ENCODE assay signal across 29 mouse cellular contexts in the genomic region with DNA sequence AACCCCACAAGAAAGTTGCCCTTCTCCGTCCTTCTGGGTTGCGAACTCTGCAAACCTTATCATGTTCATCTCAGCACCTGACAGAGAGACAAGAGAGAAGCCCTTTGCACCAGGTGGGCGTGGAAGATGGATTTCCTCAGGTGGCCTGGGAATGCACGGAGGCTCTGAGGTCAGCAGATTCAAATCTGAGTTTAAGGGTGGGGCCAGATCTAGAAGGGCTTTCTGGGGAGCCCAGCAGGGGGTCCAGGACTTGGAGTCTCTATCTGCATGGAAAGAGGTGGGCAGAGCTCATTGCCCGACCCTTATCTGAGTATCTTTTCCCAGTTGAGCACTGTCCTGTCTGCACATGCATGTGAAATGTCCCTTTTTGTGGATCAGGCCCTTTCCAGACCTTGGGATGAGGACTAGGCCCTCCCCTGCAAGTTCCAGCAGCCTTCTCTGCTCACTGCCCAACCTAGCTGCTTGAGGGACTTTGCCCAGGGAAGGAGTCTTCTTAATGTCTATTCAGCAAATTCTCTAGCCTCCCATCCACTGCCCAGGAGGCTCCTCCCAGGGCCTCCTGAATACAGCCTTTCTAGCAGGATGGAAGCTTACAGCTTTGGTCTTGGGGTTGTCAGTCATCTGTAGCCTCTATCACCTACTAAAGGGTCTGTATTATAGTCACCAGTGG. TPM values are rescaled to one million over a fixed set of nuclear protein-coding genes. Genes with fewer than 3 reads are reported as not detected.
DNase-seq lines count a peak whose midpoint lies in the region; ATAC-seq and TF ChIP-seq lines count a peak whose summit lies in the region.
"Had no signal": no experiment of that assay in that cellular context is flagged by ENCODE, and none has a peak within 500 bp of the region (broad histone marks: within the 10 kb centered on the region; RNA-seq: fewer than 3 reads in every experiment).

No protein-coding gene starts in this region.

- no peaks in the 10 kb centered on the region for H3K9me3 ChIP-seq in intestine, embryonic 15.5 days
- H3K9me3 ChIP-seq in forebrain, embryonic 13.5 days (replicated peaks), result no peaks in the 10 kb centered on the region
- no peaks in the 10 kb centered on the region for H3K9me3 ChIP-seq in forebrain, embryonic 11.5 days (ENCODE audit: control insufficient read depth, low read length)
- H3K9me3 ChIP-seq: embryonic facial prominence, embryonic 12.5 days; heart, embryonic 13.5 days had no signal

- no peak overlapping the region for H3K4me3 ChIP-seq in intestine, embryonic 15.5 days (replicated peaks)
- no peak overlapping the region for H3K4me3 ChIP-seq in kidney, adult 2 months (ENCODE audit: insufficient read depth, low read depth, low read length)
- no peak overlapping the region for H3K4me3 ChIP-seq in forebrain, embryonic 13.5 days
- H3K4me3 ChIP-seq in forebrain, embryonic 11.5 days (ENCODE audit: low read depth, low read length), result no peak overlapping the region
- H3K4me3 ChIP-seq: embryonic facial prominence, embryonic 12.5 days; heart, adult 2 months; heart, embryonic 13.5 days had no signal

- TF ChIP-seq POLR2A in kidney, adult 2 months (IDR thresholded peaks at IDR 0.05; ENCODE audit: low read depth, low read length), result no peak

- H3K4me1 ChIP-seq in intestine, embryonic 15.5 days (replicated peaks), result peaks cover 6% of the 10 kb centered on the region
- peaks cover 12% of the 10 kb centered on the region for H3K4me1 ChIP-seq in kidney, adult 2 months (ENCODE audit: control insufficient read depth, insufficient read depth, low read length)
- no peaks in the 10 kb centered on the region for H3K4me1 ChIP-seq in forebrain, embryonic 13.5 days
- H3K4me1 ChIP-seq in forebrain, embryonic 11.5 days (replicated peaks; ENCODE audit: control insufficient read depth, insufficient read depth, low read length), result no peaks in the 10 kb centered on the region
- H3K4me1 ChIP-seq: embryonic facial prominence, embryonic 12.5 days; heart, embryonic 13.5 days had no signal

- H3K27ac ChIP-seq in intestine, embryonic 15.5 days, result peak overlapping the region; percentile 66
- peak overlapping the region; percentile 54 for H3K27ac ChIP-seq in kidney, adult 2 months (ENCODE audit: insufficient read depth, low read depth, low read length)
- no peak overlapping the region for H3K27ac ChIP-seq in forebrain, embryonic 13.5 days
- no peak overlapping the region for H3K27ac ChIP-seq in forebrain, embryonic 11.5 days (ENCODE audit: low read depth, low read length)
- H3K27ac ChIP-seq: embryonic facial prominence, embryonic 12.5 days; heart, adult 2 months; heart, embryonic 13.5 days; macrophage had no signal

- ATAC-seq in intestine, embryonic 15.5 days, result peak; percentile 71
- no peak for ATAC-seq in forebrain, embryonic 13.5 days
- no peak for ATAC-seq in forebrain, embryonic 11.5 days (replicated peaks; ENCODE audit: low FRiP score)
- ATAC-seq: forebrain, embryonic 14.5 days; midbrain, embryonic 16.5 days had no signal

- no peaks in the 10 kb centered on the region for H3K36me3 ChIP-seq in intestine, embryonic 15.5 days
- H3K36me3 ChIP-seq in kidney, adult 2 months (ENCODE audit: control insufficient read depth, insufficient read depth, low read length), result no peaks in the 10 kb centered on the region
- H3K36me3 ChIP-seq in forebrain, embryonic 13.5 days (ENCODE audit: poor library complexity, severe bottlenecking), result no peaks in the 10 kb centered on the region
- no peaks in the 10 kb centered on the region for H3K36me3 ChIP-seq in forebrain, embryonic 11.5 days (ENCODE audit: control insufficient read depth, insufficient read depth, low read length)
- H3K36me3 ChIP-seq: embryonic facial prominence, embryonic 12.5 days; heart, embryonic 13.5 days had no signal

- 0 out of 2 replicates have a peak, but pooled peaks cover 6% of the 10 kb centered on the region for H3K27me3 ChIP-seq in intestine, embryonic 15.5 days (replicated peaks)
- H3K27me3 ChIP-seq in kidney, adult 2 months (replicated peaks; ENCODE audit: control insufficient read depth, insufficient read depth, low read length), result no peaks in the 10 kb centered on the region
- peaks cover 33% of the 10 kb centered on the region for H3K27me3 ChIP-seq in forebrain, embryonic 13.5 days
- H3K27me3 ChIP-seq in forebrain, embryonic 11.5 days (ENCODE audit: control insufficient read depth, insufficient read depth, low read length), result no peaks in the 10 kb centered on the region

- H3K9ac ChIP-seq in intestine, embryonic 15.5 days, result no peak overlapping the region
- no peak overlapping the region for H3K9ac ChIP-seq in forebrain, embryonic 13.5 days
- no peak overlapping the region for H3K9ac ChIP-seq in forebrain, embryonic 11.5 days (ENCODE audit: low read length)
- H3K9ac ChIP-seq: embryonic facial prominence, embryonic 12.5 days; heart, embryonic 13.5 days had no signal

- TF ChIP-seq CTCF in kidney, adult 2 months (conservative IDR thresholded peaks at IDR 0.05; ENCODE audit: insufficient read depth, insufficient read length, low read depth, low read length), result no peak

- WGBS in intestine, embryonic 15.5 days, result 52% methylated on average over 5 of the region's 5 CpGs
- 52% methylated on average over 5 of the region's 5 CpGs for whole genome bisulfite sequencing in kidney, adult 2 months
- 78% methylated on average over 5 of the region's 5 CpGs for WGBS in forebrain, embryonic 13.5 days
- WGBS in forebrain, embryonic 11.5 days, result 83% methylated on average over 5 of the region's 5 CpGs

- peak; percentile 86 for DNase-seq in kidney, adult 2 months
- DNase-seq in kidney, postnatal 10 days, result peak; percentile 50
- peak; percentile 92 for DNase-seq in yolk sac, embryonic 10.5 days (ENCODE audit: low spot score)
- DNase-seq in retina, postnatal 1 day, result no peak
- no peak for DNase-seq in forebrain, embryonic 11.5 days (ENCODE audit: low spot score)
- DNase-seq: adrenal gland, adult 8-10 months; B cell, adult 2 months; cerebellum, adult 18-20 months; cerebellum, postnatal 14 days; gastrocnemius, postnatal 25 days; heart, adult 2 months; heart, postnatal 14 days; right cerebral cortex, adult 18-20 months; right cerebral cortex, postnatal 4 days had no signal

- peak overlapping the region; percentile 41 for H3K4me2 ChIP-seq in intestine, embryonic 15.5 days (replicated peaks)
- no peak overlapping the region for H3K4me2 ChIP-seq in forebrain, embryonic 13.5 days
- H3K4me2 ChIP-seq in forebrain, embryonic 11.5 days (ENCODE audit: low read depth, low read length, severe bottlenecking), result no peak overlapping the region
- H3K4me2 ChIP-seq: embryonic facial prominence, embryonic 12.5 days; heart, embryonic 13.5 days had no signal

RNA-seq across cellular contexts. Expression of a gene that starts 0.5 kb away (rescaled TPM):
- 5.0 and 5.6 TPM in 2 replicates for polyA plus RNA-seq in intestine, embryonic 15.5 days (2015; fragmentation: Nextera tagmentation; extraction: Ambion mirVana)
- 240 and 299 TPM in 2 replicates for polyA plus RNA-seq in kidney, adult 2 months (2012; rRNA removed)
- polyA plus RNA-seq in forebrain, embryonic 13.5 days (2015; fragmentation: Nextera tagmentation; extraction: Ambion mirVana), result not detected in 2 replicates
- polyA plus RNA-seq in forebrain, embryonic 11.5 days (2014; fragmentation: Nextera tagmentation; extraction: Ambion mirVana), result not detected in 2 replicates
- polyA plus RNA-seq: activated CD4-positive, CD25-positive, alpha-beta regulatory T cell, adult 4 months; embryonic facial prominence, embryonic 12.5 days; forebrain, embryonic 14.5 days; heart, adult 2 months; heart, embryonic 13.5 days; hindbrain, embryonic 11.5 days; limb, embryonic 11.5 days; liver, adult 2 months; lung, embryonic 16.5 days; macrophage; midbrain, embryonic 16.5 days; neural tube, embryonic 14.5 days; thymus, postnatal 0 days had no signal

RNA-seq across cellular contexts. Expression of a gene that starts 1.9 kb away (rescaled TPM):
- polyA plus RNA-seq in intestine, embryonic 15.5 days (2015; fragmentation: Nextera tagmentation; extraction: Ambion mirVana), result 0.14 and 0.29 TPM in 2 replicates
- polyA plus RNA-seq in kidney, adult 2 months (2012; rRNA removed), result 0.06 and 0.12 TPM in 2 replicates
- not detected in 2 replicates for polyA plus RNA-seq in forebrain, embryonic 13.5 days (2015; fragmentation: Nextera tagmentation; extraction: Ambion mirVana)
- polyA plus RNA-seq in forebrain, embryonic 11.5 days (2014; fragmentation: Nextera tagmentation; extraction: Ambion mirVana), result not detected in 2 replicates
- polyA plus RNA-seq: activated CD4-positive, CD25-positive, alpha-beta regulatory T cell, adult 4 months; embryonic facial prominence, embryonic 12.5 days; forebrain, embryonic 14.5 days; heart, adult 2 months; heart, embryonic 13.5 days; hindbrain, embryonic 11.5 days; limb, embryonic 11.5 days; liver, adult 2 months; liver, embryonic 16.5 days; lung, embryonic 16.5 days; macrophage; midbrain, embryonic 16.5 days; neural tube, embryonic 14.5 days; thymus, postnatal 0 days had no signal

RNA-seq across cellular contexts. Expression of a gene that starts 7.4 kb away (rescaled TPM):
- polyA plus RNA-seq in intestine, embryonic 15.5 days (2015; fragmentation: Nextera tagmentation; extraction: Ambion mirVana), result 19.0 and 24.8 TPM in 2 replicates
- polyA plus RNA-seq in kidney, adult 2 months (2012; rRNA removed), result 49.1 and 57.9 TPM in 2 replicates
- polyA plus RNA-seq in forebrain, embryonic 13.5 days (2015; fragmentation: Nextera tagmentation; extraction: Ambion mirVana), result 43.1 and 43.2 TPM in 2 replicates
- 33.0 and 37.6 TPM in 2 replicates for polyA plus RNA-seq in forebrain, embryonic 11.5 days (2014; fragmentation: Nextera tagmentation; extraction: Ambion mirVana)
- polyA plus RNA-seq: macrophage had no signal

RNA-seq across cellular contexts. Expression of a gene that starts 7.6 kb away (rescaled TPM):
- 1.4 and 2.3 TPM in 2 replicates for polyA plus RNA-seq in intestine, embryonic 15.5 days (2015; fragmentation: Nextera tagmentation; extraction: Ambion mirVana)
- 0.66 and 1.2 TPM in 2 replicates for polyA plus RNA-seq in kidney, adult 2 months (2012; rRNA removed)
- polyA plus RNA-seq in forebrain, embryonic 13.5 days (2015; fragmentation: Nextera tagmentation; extraction: Ambion mirVana), result 0.29 TPM in 1 of 2 replicates, not detected in the other
- polyA plus RNA-seq in forebrain, embryonic 11.5 days (2014; fragmentation: Nextera tagmentation; extraction: Ambion mirVana), result not detected in 2 replicates
- polyA plus RNA-seq: activated CD4-positive, CD25-positive, alpha-beta regulatory T cell, adult 4 months; embryonic facial prominence, embryonic 12.5 days; forebrain, embryonic 14.5 days; heart, adult 2 months; heart, embryonic 13.5 days; hindbrain, embryonic 11.5 days; limb, embryonic 11.5 days; liver, adult 2 months; liver, embryonic 16.5 days; lung, embryonic 16.5 days; macrophage had no signal

RNA-seq across cellular contexts. Expression of a gene that starts 10.2 kb away (rescaled TPM):
- 600 and 657 TPM in 2 replicates for polyA plus RNA-seq in intestine, embryonic 15.5 days (2015; fragmentation: Nextera tagmentation; extraction: Ambion mirVana)
- 313 and 314 TPM in 2 replicates for polyA plus RNA-seq in kidney, adult 2 months (2012; rRNA removed)
- 448 and 518 TPM in 2 replicates for polyA plus RNA-seq in forebrain, embryonic 13.5 days (2015; fragmentation: Nextera tagmentation; extraction: Ambion mirVana)
- 615 and 680 TPM in 2 replicates for polyA plus RNA-seq in forebrain, embryonic 11.5 days (2014; fragmentation: Nextera tagmentation; extraction: Ambion mirVana)

Comparison
In these comparisons a context has a peak if more than half of its experiments do, and no peak if none do; other contexts are left out.
1. H3K27ac ChIP-seq: peak in intestine, embryonic 15.5 days (single experiment) and kidney, adult 2 months (single experiment); none in forebrain, embryonic 13.5 days (single experiment) and forebrain, embryonic 11.5 days (single experiment).
2. DNase-seq: peak in kidney, adult 2 months (single experiment), kidney, postnatal 10 days (single experiment) and yolk sac, embryonic 10.5 days (single experiment); none in retina, postnatal 1 day (single experiment) and forebrain, embryonic 11.5 days (single experiment).
3. RNA of a gene that starts 0.5 kb away (polyA plus RNA-seq): 240 to 299 TPM in kidney, adult 2 months; 5.0 to 5.6 TPM in intestine, embryonic 15.5 days, not detected in forebrain, embryonic 13.5 days and not detected in forebrain, embryonic 11.5 days; every median in the first group is over 10 times any median in the second.